Mouse (Mus musculus): ENCODE results near the gene Gm42791. TPM values are rescaled to one million over a fixed set of nuclear protein-coding genes. Genes with fewer than 3 reads are reported as not detected.

Gene Gm42791
- polyA plus RNA-seq, 1 experiment from 2014 or later = 1.3 TPM

DNA sequence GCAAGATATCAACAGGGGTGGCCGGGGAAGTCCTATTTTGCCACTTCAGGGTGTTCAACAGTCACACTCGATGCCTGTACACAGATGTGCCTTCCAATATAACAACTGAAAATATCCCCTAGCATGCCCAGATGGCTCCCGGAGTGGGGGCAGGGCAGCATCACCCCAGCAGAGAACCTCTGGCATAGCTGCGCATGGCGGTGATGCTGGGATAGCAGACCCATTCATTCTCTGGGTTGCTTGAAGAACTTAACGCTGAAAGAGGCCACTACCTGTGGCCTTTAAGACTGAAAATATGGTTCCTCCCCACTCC, 7.8 kb upstream of the Gm42791 start:
- peak overlapping the region; percentile 29; the same call in 1 of the 2 replicates for H3K4me2 ChIP-seq (ENCODE audit: low read depth, low read length)
- WGBS = 60% methylated on average over 6 of the region's 6 CpGs
- no peak overlapping the region for H3K4me3 ChIP-seq (ENCODE audit: low read length)
- no peak overlapping the region for H3K9ac ChIP-seq (ENCODE audit: low read length)
- H3K27ac ChIP-seq (ENCODE audit: low read length) = peak overlapping the region; percentile 72
- H3K27me3 ChIP-seq (ENCODE audit: control insufficient read depth, insufficient read depth, low read depth, low read length) = no peaks in the 10 kb centered on the region
- no peaks in the 10 kb centered on the region for H3K9me3 ChIP-seq (ENCODE audit: control insufficient read depth, low read length)
- ATAC-seq (ENCODE audit: low read depth) = no peak
- H3K36me3 ChIP-seq (ENCODE audit: control insufficient read depth, insufficient read depth, low read length) = no peaks in the 10 kb centered on the region
- peaks cover 11% of the 10 kb centered on the region; the same call in 1 of the 2 replicates for H3K4me1 ChIP-seq (replicated peaks; ENCODE audit: control insufficient read depth, insufficient read depth, low read length)

DNA sequence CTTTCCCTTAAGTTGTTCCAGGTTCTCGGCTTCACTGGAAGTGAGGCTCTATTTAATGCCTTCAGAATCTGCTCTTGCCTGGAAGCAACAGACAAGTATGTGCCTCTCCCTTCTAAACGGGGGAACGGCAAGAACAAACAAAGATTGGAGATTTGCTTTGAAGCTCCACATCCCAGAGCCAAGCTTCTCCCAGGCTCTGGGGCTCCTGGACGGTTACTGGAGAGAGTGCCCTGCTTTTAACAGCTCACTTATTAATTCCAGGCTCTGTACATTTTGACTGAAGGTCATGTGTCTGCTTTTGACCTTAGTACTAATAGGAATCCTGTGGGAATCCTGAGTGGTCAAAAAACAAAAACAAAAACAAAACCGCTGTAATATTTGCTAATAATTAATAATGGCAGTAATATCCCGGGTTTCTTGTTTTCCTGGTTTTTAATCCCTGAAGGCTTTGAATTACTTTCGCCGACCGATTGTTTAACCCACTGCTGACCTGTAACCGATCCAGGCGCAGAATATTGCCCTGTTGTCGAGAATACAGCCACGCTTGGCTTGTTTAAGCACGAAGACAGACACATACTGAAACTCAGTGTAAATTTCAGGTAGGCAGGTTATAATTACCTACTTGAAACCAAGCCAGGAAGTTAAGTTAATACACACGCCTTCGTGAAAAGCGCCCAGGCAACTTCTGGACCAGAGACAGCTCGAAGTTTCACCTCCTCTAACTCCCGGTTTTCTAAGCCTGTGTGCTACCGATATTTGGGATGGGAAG, 7.3 kb upstream of the Gm42791 start:
- Histone ChIP-seq H3K9ac (ENCODE audit: low read length) (peak overlapping the region; percentile 5; the same call in 1 of the 2 replicates), H3K36me3 (ENCODE audit: control insufficient read depth, insufficient read depth, low read length) (no peaks in the 10 kb centered on the region), H3K9me3 (ENCODE audit: control insufficient read depth, low read length) (no peaks in the 10 kb centered on the region), H3K27me3 (ENCODE audit: control insufficient read depth, insufficient read depth, low read depth, low read length) (no peaks in the 10 kb centered on the region), H3K4me2 (ENCODE audit: low read depth, low read length) (peak overlapping the region; percentile 29), H3K4me3 (ENCODE audit: low read length) (no peak overlapping the region), H3K4me1 (replicated peaks; ENCODE audit: control insufficient read depth, insufficient read depth, low read length) (peaks cover 11% of the 10 kb centered on the region; the same call in 1 of the 2 replicates), H3K27ac (ENCODE audit: low read length) (peak overlapping the region; percentile 72)
- 42% methylated on average over 20 of the region's 20 CpGs for WGBS
- no peak for ATAC-seq (ENCODE audit: low read depth)

DNA sequence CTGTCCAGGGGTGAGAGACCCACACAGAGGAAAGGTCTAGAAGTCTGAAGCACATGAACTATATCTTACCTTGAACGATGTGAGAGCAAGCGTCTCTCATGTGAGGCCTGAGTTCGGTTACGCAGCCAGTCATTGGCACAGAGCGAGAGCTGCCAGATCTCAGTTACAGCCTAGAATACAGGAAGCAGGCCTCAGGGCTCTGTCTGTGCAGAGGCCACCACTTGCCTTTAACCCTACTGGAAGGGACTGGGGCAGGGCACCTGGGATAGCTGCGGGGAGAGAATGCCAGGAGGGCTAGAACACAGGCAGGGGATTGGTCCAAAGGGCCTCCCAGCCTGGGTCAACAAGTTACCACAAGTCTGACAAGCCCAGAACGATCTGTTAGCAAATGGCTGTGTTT, 4.9 kb upstream of the Gm42791 start:
- Histone ChIP-seq H3K4me2 (ENCODE audit: low read depth, low read length) (no peak overlapping the region), H3K27ac (ENCODE audit: low read length) (no peak overlapping the region), H3K9me3 (ENCODE audit: control insufficient read depth, low read length) (no peaks in the 10 kb centered on the region), H3K4me1 (replicated peaks; ENCODE audit: control insufficient read depth, insufficient read depth, low read length) (peaks cover 11% of the 10 kb centered on the region), H3K36me3 (ENCODE audit: control insufficient read depth, insufficient read depth, low read length) (no peaks in the 10 kb centered on the region), H3K4me3 (ENCODE audit: low read length) (no peak overlapping the region), H3K9ac (ENCODE audit: low read length) (no peak overlapping the region), H3K27me3 (ENCODE audit: control insufficient read depth, insufficient read depth, low read depth, low read length) (no peaks in the 10 kb centered on the region)
- no peak for ATAC-seq (ENCODE audit: low read depth)
- WGBS = 81% methylated on average over 7 of the region's 7 CpGs

DNA sequence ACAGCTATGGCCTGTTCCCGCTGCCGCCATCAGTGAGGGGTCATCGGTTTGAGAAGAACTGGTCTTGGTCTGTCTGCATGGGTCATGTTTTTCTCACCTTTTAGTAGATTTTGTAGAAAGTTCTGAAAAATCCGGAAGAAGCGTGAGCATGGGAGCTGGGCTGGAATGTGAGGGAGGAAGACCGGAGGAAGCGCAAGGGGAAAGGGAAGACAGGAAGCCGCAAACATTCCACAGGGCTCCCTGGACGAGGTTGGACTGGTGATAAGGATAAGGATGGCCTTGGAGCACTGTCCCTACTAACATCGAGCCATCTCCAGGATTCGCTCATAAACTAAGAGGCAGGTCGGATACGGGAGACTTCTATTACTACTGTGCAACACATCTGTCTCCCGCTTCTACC, 3.6 kb upstream of the Gm42791 start:
- no peak for ATAC-seq (ENCODE audit: low read depth)
- 66% methylated on average over 14 of the region's 14 CpGs for WGBS

GRCm38 (mm10) chr5:148996709-148997037, 1.7 kb upstream of the Gm42791 start:
- no peaks in the 10 kb centered on the region for H3K36me3 ChIP-seq (ENCODE audit: control insufficient read depth, insufficient read depth, low read length)
- no peaks in the 10 kb centered on the region for H3K9me3 ChIP-seq (ENCODE audit: control insufficient read depth, low read length)
- WGBS = 59% methylated on average over 4 of the region's 4 CpGs
- H3K27ac ChIP-seq (ENCODE audit: low read length) = peak overlapping the region; percentile 37
- ATAC-seq (ENCODE audit: low read depth) = no peak
- H3K4me2 ChIP-seq (ENCODE audit: low read depth, low read length) = no peak overlapping the region
- H3K4me1 ChIP-seq (replicated peaks; ENCODE audit: control insufficient read depth, insufficient read depth, low read length) = peaks cover 12% of the 10 kb centered on the region
- no peak overlapping the region; the same call in 1 of the 2 replicates for H3K9ac ChIP-seq (ENCODE audit: low read length)
- no peak overlapping the region for H3K4me3 ChIP-seq (ENCODE audit: low read length)
- H3K27me3 ChIP-seq (ENCODE audit: control insufficient read depth, insufficient read depth, low read depth, low read length) = no peaks in the 10 kb centered on the region

More for the DNA sequence above, 3.6 kb upstream of the Gm42791 start:
- Histone ChIP-seq H3K36me3 (ENCODE audit: control insufficient read depth, insufficient read depth, low read length) (no peaks in the 10 kb centered on the region), H3K9ac (ENCODE audit: low read length) (no peak overlapping the region), H3K27ac (ENCODE audit: low read length) (no peak overlapping the region), H3K9me3 (ENCODE audit: control insufficient read depth, low read length) (no peaks in the 10 kb centered on the region), H3K4me1 (replicated peaks; ENCODE audit: control insufficient read depth, insufficient read depth, low read length) (peaks cover 15% of the 10 kb centered on the region), H3K27me3 (ENCODE audit: control insufficient read depth, insufficient read depth, low read depth, low read length) (no peaks in the 10 kb centered on the region), H3K4me2 (ENCODE audit: low read depth, low read length) (no peak overlapping the region), H3K4me3 (ENCODE audit: low read length) (no peak overlapping the region)

GRCm38 (mm10) chr5:148995962-148996708, 1.2 kb upstream of the Gm42791 start:
- WGBS = 48% methylated on average over 8 of the region's 9 CpGs
- Histone ChIP-seq H3K27ac (ENCODE audit: low read length) (peak overlapping the region; percentile 76), H3K4me2 (ENCODE audit: low read depth, low read length) (no peak overlapping the region), H3K27me3 (ENCODE audit: control insufficient read depth, insufficient read depth, low read depth, low read length) (no peaks in the 10 kb centered on the region), H3K9ac (ENCODE audit: low read length) (peak overlapping the region; percentile 36; the same call in 1 of the 2 replicates), H3K9me3 (ENCODE audit: control insufficient read depth, low read length) (no peaks in the 10 kb centered on the region), H3K36me3 (ENCODE audit: control insufficient read depth, insufficient read depth, low read length) (no peaks in the 10 kb centered on the region), H3K4me3 (ENCODE audit: low read length) (no peak overlapping the region), H3K4me1 (replicated peaks; ENCODE audit: control insufficient read depth, insufficient read depth, low read length) (peaks cover 14% of the 10 kb centered on the region)
- ATAC-seq (ENCODE audit: low read depth) = peak; percentile 45; the same call in 1 of the 2 replicates

DNA sequence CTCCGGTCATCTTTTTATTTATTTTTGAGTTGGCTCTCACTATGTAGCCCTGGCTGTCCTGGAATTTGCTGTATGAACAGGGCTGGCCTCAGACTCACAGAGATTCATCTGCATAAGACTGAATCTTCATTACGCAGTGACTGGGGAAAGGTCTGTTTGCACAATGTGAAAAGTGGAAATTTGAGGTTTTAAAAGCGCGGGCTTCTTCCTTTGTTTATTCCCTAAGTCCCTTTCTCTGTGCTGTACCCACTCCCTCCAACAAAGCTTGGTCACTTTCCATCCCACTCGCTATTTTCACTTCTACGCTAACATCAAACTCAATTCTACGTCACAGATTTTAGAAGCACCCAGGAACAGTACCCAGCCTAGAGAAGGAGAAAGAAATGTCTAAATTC, 639 bp downstream of the Gm42791 start:
- Histone ChIP-seq H3K27me3 (ENCODE audit: control insufficient read depth, insufficient read depth, low read depth, low read length) (no peaks in the 10 kb centered on the region), H3K4me3 (ENCODE audit: low read length) (peak overlapping the region; percentile 52), H3K4me2 (ENCODE audit: low read depth, low read length) (peak overlapping the region; percentile 85), H3K36me3 (ENCODE audit: control insufficient read depth, insufficient read depth, low read length) (no peaks in the 10 kb centered on the region), H3K4me1 (replicated peaks; ENCODE audit: control insufficient read depth, insufficient read depth, low read length) (peaks cover 14% of the 10 kb centered on the region), H3K27ac (ENCODE audit: low read length) (peak overlapping the region; percentile 96), H3K9me3 (ENCODE audit: control insufficient read depth, low read length) (peaks cover 4% of the 10 kb centered on the region; the same call in 1 of the 2 replicates), H3K9ac (ENCODE audit: low read length) (peak overlapping the region; percentile 68)
- 12% methylated on average over 7 of the region's 7 CpGs for WGBS
- ATAC-seq (ENCODE audit: low read depth) = no peak

DNA sequence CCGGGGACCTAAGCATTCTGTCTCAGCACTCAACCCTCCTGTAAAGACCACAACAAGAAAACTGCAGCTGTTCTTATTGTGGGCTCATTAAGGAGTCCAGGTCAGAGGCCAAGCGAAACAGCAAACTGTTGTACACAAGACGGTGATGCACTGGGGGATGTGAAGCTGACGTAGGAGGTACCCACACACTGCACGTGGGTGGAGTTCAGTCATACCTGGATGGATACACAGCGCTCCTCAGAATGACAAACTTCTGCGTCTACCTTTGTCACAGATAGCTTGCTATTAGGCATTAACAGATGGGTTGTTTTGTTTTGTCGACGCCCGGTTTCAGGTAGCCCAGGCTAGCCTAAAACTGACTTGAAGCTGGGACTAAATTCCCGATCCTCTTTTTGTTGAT, 2.3 kb downstream of the Gm42791 start:
- Histone ChIP-seq H3K9me3 (ENCODE audit: control insufficient read depth, low read length) (peaks cover 9% of the 10 kb centered on the region), H3K4me3 (ENCODE audit: low read length) (no peak overlapping the region), H3K27me3 (ENCODE audit: control insufficient read depth, insufficient read depth, low read depth, low read length) (no peaks in the 10 kb centered on the region), H3K4me1 (replicated peaks; ENCODE audit: control insufficient read depth, insufficient read depth, low read length) (peaks cover 14% of the 10 kb centered on the region), H3K36me3 (ENCODE audit: control insufficient read depth, insufficient read depth, low read length) (no peaks in the 10 kb centered on the region), H3K4me2 (ENCODE audit: low read depth, low read length) (no peak overlapping the region), H3K27ac (ENCODE audit: low read length) (no peak overlapping the region), H3K9ac (ENCODE audit: low read length) (no peak overlapping the region)
- WGBS = 98% methylated on average over 11 of the region's 11 CpGs
- ATAC-seq (ENCODE audit: low read depth) = no peak

DNA sequence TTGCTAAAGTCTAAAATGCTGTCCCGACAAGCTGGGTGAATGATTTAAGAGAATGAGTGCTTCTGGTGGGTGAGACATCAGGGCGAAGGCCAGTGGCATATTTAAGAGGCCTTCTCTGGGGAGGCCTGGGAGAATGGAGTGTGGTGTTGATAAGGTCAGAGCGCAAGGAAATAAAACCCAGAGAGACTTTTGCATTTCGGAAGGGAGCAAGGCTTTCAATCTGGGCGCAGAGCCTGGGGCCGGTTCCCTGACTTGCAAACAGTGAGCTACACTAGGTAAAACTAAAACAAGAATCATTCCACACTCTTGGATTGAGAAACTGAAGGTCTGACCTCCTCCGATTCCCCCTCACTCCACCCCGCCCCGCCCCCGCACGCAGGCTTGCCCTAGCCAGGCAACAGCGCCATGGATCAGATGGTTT, 4.0 kb downstream of the Gm42791 start:
- peak overlapping the region; percentile 39 for H3K27ac ChIP-seq (ENCODE audit: low read length)
- H3K4me3 ChIP-seq (ENCODE audit: low read length) = no peak overlapping the region
- H3K36me3 ChIP-seq (ENCODE audit: control insufficient read depth, insufficient read depth, low read length) = no peaks in the 10 kb centered on the region
- H3K4me2 ChIP-seq (ENCODE audit: low read depth, low read length) = no peak overlapping the region; the same call in 1 of the 2 replicates
- peaks cover 9% of the 10 kb centered on the region for H3K9me3 ChIP-seq (ENCODE audit: control insufficient read depth, low read length)
- WGBS = 53% methylated on average over 12 of the region's 12 CpGs
- no peak for ATAC-seq (ENCODE audit: low read depth)
- peaks cover 10% of the 10 kb centered on the region for H3K4me1 ChIP-seq (replicated peaks; ENCODE audit: control insufficient read depth, insufficient read depth, low read length)
- no peaks in the 10 kb centered on the region for H3K27me3 ChIP-seq (ENCODE audit: control insufficient read depth, insufficient read depth, low read depth, low read length)
- peak overlapping the region; percentile 35; the same call in 1 of the 2 replicates for H3K9ac ChIP-seq (ENCODE audit: low read length)

Measured in lung, embryonic 16.5 days (tissue).